Mouse (Mus musculus): ENCODE measurements around the gene Stpg3. TPM values are rescaled to one million over a fixed set of nuclear protein-coding genes. Genes with fewer than 3 reads are reported as not detected.

Gene Stpg3
- polyA plus RNA-seq, 1 experiment from 2014 or later, result not detected

GRCm38 (mm10) chr2:25174866-25175689 is 39.4 kb downstream of the Stpg3 start:
- Histone ChIP-seq H3K4me1 (ENCODE audit: control insufficient read depth, insufficient read depth, low read length) (peaks cover 22% of the 10 kb centered on the region), H3K9me3 (replicated peaks; ENCODE audit: control insufficient read depth, low read length, poor library complexity, severe bottlenecking) (no peaks in the 10 kb centered on the region), H3K27me3 (ENCODE audit: control insufficient read depth, insufficient read depth, low read depth, low read length) (no peaks in the 10 kb centered on the region; the same call in 1 of the 2 replicates), H3K36me3 (ENCODE audit: control insufficient read depth, insufficient read depth, low read length) (no peaks in the 10 kb centered on the region), H3K4me3 (ENCODE audit: low read depth, low read length) (no peak overlapping the region), H3K9ac (ENCODE audit: low read depth, low read length) (no peak overlapping the region), H3K4me2 (ENCODE audit: low read length) (no peak overlapping the region), H3K27ac (ENCODE audit: low read length) (no peak overlapping the region)
- 59% methylated on average over 7 of the region's 7 CpGs for WGBS
- ATAC-seq, result no peak

- H3K36me3 ChIP-seq (ENCODE audit: control insufficient read depth, insufficient read depth, low read length), result no peaks in the 10 kb centered on the region
- no peaks in the 10 kb centered on the region for H3K27me3 ChIP-seq (ENCODE audit: control insufficient read depth, insufficient read depth, low read depth, low read length)
- 95% methylated on average over 4 of the region's 4 CpGs for WGBS
- no peak overlapping the region for H3K27ac ChIP-seq (ENCODE audit: low read length)
- no peak overlapping the region for H3K9ac ChIP-seq (ENCODE audit: low read depth, low read length)
- H3K9me3 ChIP-seq (replicated peaks; ENCODE audit: control insufficient read depth, low read length, poor library complexity, severe bottlenecking), result no peaks in the 10 kb centered on the region
- ATAC-seq, result no peak
- peaks cover 23% of the 10 kb centered on the region for H3K4me1 ChIP-seq (ENCODE audit: control insufficient read depth, insufficient read depth, low read length)
- H3K4me3 ChIP-seq (ENCODE audit: low read depth, low read length), result no peak overlapping the region
- H3K4me2 ChIP-seq (ENCODE audit: low read length), result no peak overlapping the region
Measured at GRCm38 (mm10) chr2:25173821-25174220, 40.6 kb downstream of the Stpg3 start.

- H3K27ac ChIP-seq (ENCODE audit: low read length), result no peak overlapping the region
- H3K4me3 ChIP-seq (ENCODE audit: low read depth, low read length), result no peak overlapping the region
- H3K9me3 ChIP-seq (replicated peaks; ENCODE audit: control insufficient read depth, low read length, poor library complexity, severe bottlenecking), result no peaks in the 10 kb centered on the region
- peaks cover 18% of the 10 kb centered on the region for H3K4me1 ChIP-seq (ENCODE audit: control insufficient read depth, insufficient read depth, low read length)
- H3K9ac ChIP-seq (ENCODE audit: low read depth, low read length), result no peak overlapping the region
- no peaks in the 10 kb centered on the region for H3K36me3 ChIP-seq (ENCODE audit: control insufficient read depth, insufficient read depth, low read length)
- no peaks in the 10 kb centered on the region for H3K27me3 ChIP-seq (ENCODE audit: control insufficient read depth, insufficient read depth, low read depth, low read length)
- H3K4me2 ChIP-seq (ENCODE audit: low read length), result no peak overlapping the region
- WGBS, result 78% methylated on average over 8 of the region's 8 CpGs
- ATAC-seq, result no peak
Measured at GRCm38 (mm10) chr2:25172629-25173028, 41.8 kb downstream of the Stpg3 start.

GRCm38 (mm10) chr2:25171769-25172153 is 42.7 kb downstream of the Stpg3 start:
- no peaks in the 10 kb centered on the region for H3K36me3 ChIP-seq (ENCODE audit: control insufficient read depth, insufficient read depth, low read length)
- no peak overlapping the region for H3K4me2 ChIP-seq (ENCODE audit: low read length)
- H3K27ac ChIP-seq (ENCODE audit: low read length), result no peak overlapping the region
- no peak overlapping the region for H3K4me3 ChIP-seq (ENCODE audit: low read depth, low read length)
- no peak overlapping the region for H3K9ac ChIP-seq (ENCODE audit: low read depth, low read length)
- no peaks in the 10 kb centered on the region for H3K27me3 ChIP-seq (ENCODE audit: control insufficient read depth, insufficient read depth, low read depth, low read length)
- H3K4me1 ChIP-seq (ENCODE audit: control insufficient read depth, insufficient read depth, low read length), result peaks cover 15% of the 10 kb centered on the region
- no peak for ATAC-seq
- WGBS, result 42% methylated on average over 1 of the region's 1 CpGs
- H3K9me3 ChIP-seq (replicated peaks; ENCODE audit: control insufficient read depth, low read length, poor library complexity, severe bottlenecking), result no peaks in the 10 kb centered on the region

DNA sequence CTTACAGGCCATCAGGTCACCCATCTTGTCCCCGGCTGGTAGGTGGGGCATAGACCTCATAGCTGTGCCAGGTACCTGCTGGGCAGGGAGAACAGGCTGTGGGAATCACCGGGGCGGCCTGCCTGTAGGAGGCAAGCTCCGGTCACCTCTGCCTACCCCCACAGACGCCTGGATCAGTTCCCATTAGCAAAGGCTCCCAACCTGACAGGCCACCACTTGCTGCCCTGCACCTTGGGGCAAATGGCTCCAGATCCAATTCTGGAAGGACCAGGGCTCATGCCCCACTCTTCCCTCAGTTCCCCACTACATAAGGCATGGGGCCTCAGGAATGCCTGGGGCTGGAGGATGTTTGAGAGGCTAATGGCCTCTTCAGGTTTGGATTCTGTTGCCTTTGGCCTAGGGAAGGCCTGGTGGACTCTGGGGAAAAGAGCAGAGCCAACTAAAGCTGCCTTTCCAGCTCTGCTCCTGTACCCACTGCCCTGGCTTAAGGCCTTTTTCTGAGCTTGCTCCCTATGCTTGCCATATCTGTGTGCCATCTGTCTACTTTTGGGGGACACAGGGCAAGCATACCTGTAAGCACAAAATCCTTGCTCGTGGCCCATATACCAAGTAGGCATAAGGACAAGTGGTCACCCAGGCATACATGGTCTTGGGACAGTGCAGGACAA is 43.2 kb downstream of the Stpg3 start:
- no peak overlapping the region for H3K4me3 ChIP-seq (ENCODE audit: low read depth, low read length)
- WGBS, result 90% methylated on average over 6 of the region's 6 CpGs
- no peak for ATAC-seq
- H3K9ac ChIP-seq (ENCODE audit: low read depth, low read length), result no peak overlapping the region
- H3K27me3 ChIP-seq (ENCODE audit: control insufficient read depth, insufficient read depth, low read depth, low read length), result no peaks in the 10 kb centered on the region
- no peak overlapping the region for H3K4me2 ChIP-seq (ENCODE audit: low read length)
- H3K36me3 ChIP-seq (ENCODE audit: control insufficient read depth, insufficient read depth, low read length), result no peaks in the 10 kb centered on the region
- H3K4me1 ChIP-seq (ENCODE audit: control insufficient read depth, insufficient read depth, low read length), result peaks cover 10% of the 10 kb centered on the region; the same call in 1 of the 2 replicates
- no peak overlapping the region for H3K27ac ChIP-seq (ENCODE audit: low read length)
- H3K9me3 ChIP-seq (replicated peaks; ENCODE audit: control insufficient read depth, low read length, poor library complexity, severe bottlenecking), result no peaks in the 10 kb centered on the region

- Histone ChIP-seq H3K36me3 (ENCODE audit: control insufficient read depth, insufficient read depth, low read length) (no peaks in the 10 kb centered on the region), H3K9ac (ENCODE audit: low read depth, low read length) (no peak overlapping the region), H3K9me3 (replicated peaks; ENCODE audit: control insufficient read depth, low read length, poor library complexity, severe bottlenecking) (no peaks in the 10 kb centered on the region), H3K4me3 (ENCODE audit: low read depth, low read length) (no peak overlapping the region), H3K4me2 (ENCODE audit: low read length) (no peak overlapping the region), H3K27me3 (ENCODE audit: control insufficient read depth, insufficient read depth, low read depth, low read length) (no peaks in the 10 kb centered on the region), H3K27ac (ENCODE audit: low read length) (no peak overlapping the region), H3K4me1 (ENCODE audit: control insufficient read depth, insufficient read depth, low read length) (peaks cover 10% of the 10 kb centered on the region; the same call in 1 of the 2 replicates)
- 81% methylated on average over 10 of the region's 10 CpGs for WGBS
- ATAC-seq, result no peak
Measured at GRCm38 (mm10) chr2:25170326-25171100, 43.9 kb downstream of the Stpg3 start.

- Histone ChIP-seq H3K27me3 (ENCODE audit: control insufficient read depth, insufficient read depth, low read depth, low read length) (no peaks in the 10 kb centered on the region), H3K4me2 (ENCODE audit: low read length) (no peak overlapping the region), H3K4me1 (ENCODE audit: control insufficient read depth, insufficient read depth, low read length) (peaks cover 10% of the 10 kb centered on the region; the same call in 1 of the 2 replicates), H3K36me3 (ENCODE audit: control insufficient read depth, insufficient read depth, low read length) (no peaks in the 10 kb centered on the region), H3K4me3 (ENCODE audit: low read depth, low read length) (no peak overlapping the region), H3K9ac (ENCODE audit: low read depth, low read length) (no peak overlapping the region), H3K9me3 (replicated peaks; ENCODE audit: control insufficient read depth, low read length, poor library complexity, severe bottlenecking) (no peaks in the 10 kb centered on the region), H3K27ac (ENCODE audit: low read length) (peak overlapping the region; percentile 42; the same call in 1 of the 2 replicates)
- 17% methylated on average over 5 of the region's 5 CpGs for WGBS
- ATAC-seq, result no peak
Measured at GRCm38 (mm10) chr2:25169778-25170177, 44.7 kb downstream of the Stpg3 start.

DNA sequence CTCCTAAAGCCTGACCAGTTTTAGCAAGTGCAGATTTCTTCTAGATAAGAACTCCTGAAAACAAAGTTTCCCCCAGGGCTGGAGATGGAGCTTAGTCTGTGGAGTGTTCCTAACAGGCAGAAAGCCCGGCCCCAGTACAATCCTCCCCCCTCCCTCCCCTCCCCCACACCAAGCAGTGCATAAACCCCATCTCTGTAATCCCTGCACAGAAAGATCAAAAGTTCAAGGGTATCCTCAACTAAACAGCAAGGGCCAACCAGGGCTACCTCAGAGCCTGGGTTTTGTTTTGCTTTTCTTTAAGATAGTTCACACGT is 45.8 kb downstream of the Stpg3 start:
- WGBS, result 8% methylated on average over 2 of the region's 2 CpGs
- Histone ChIP-seq H3K4me2 (ENCODE audit: low read length) (peak overlapping the region; percentile 94), H3K36me3 (ENCODE audit: control insufficient read depth, insufficient read depth, low read length) (no peaks in the 10 kb centered on the region), H3K4me3 (ENCODE audit: low read depth, low read length) (peak overlapping the region; percentile 62), H3K27me3 (ENCODE audit: control insufficient read depth, insufficient read depth, low read depth, low read length) (no peaks in the 10 kb centered on the region), H3K4me1 (ENCODE audit: control insufficient read depth, insufficient read depth, low read length) (peaks cover 10% of the 10 kb centered on the region; the same call in 1 of the 2 replicates), H3K27ac (ENCODE audit: low read length) (peak overlapping the region; percentile 71), H3K9ac (ENCODE audit: low read depth, low read length) (no peak overlapping the region; the same call in 1 of the 2 replicates), H3K9me3 (replicated peaks; ENCODE audit: control insufficient read depth, low read length, poor library complexity, severe bottlenecking) (no peaks in the 10 kb centered on the region)
- peak; percentile 14; the same call in 1 of the 2 replicates for ATAC-seq

Data from midbrain, embryonic 16.5 days (tissue).